15 mouse cellular contexts compared by ENCODE assay signal in the genomic region with DNA sequence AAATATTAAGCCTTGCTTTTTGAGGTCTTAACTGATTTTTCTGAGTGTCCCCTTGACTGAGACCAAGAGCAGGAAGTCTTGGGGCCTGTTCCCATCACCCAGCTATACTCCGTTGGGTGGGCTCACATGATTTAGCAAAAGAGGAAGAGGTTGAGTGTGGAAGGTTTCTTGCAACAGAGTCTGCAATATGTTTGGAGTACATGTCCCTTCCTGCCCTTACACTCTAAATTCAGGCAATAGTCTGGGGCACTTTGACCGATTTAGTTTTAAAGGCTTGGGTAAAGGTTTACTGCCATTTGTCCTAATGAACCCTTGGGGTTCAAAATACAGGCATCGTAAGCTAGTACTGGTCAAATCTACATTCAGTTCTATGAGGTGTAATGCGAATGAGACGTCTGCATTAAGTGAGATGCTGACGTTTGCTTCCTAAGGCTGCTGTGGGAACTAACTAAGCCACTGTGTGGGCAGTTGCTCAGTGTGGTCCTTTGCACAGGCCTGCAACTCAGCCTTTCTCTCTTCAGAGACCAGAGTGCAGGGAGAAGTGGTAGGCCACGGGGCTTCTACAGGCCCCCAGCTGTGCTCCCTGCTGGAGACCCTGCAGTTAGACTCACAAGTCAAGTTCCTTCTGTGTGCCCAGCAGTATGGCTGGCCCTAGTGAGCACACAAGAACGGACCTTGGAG. TPM values are rescaled to one million over a fixed set of nuclear protein-coding genes. Genes with fewer than 3 reads are reported as not detected.
DNase-seq lines count a peak whose midpoint lies in the region; ATAC-seq and TF ChIP-seq lines count a peak whose summit lies in the region.
"Had no signal": no experiment of that assay in that cellular context is flagged by ENCODE, and none has a peak within 500 bp of the region (broad histone marks: within the 10 kb centered on the region; RNA-seq: fewer than 3 reads in every experiment).

No protein-coding gene starts in this region.

- no peak for TF ChIP-seq CTCF in forebrain, postnatal 0 days (IDR thresholded peaks at IDR 0.05; ENCODE audit: low read depth)

- no peak overlapping the region for H3K4me2 ChIP-seq in forebrain, postnatal 0 days (ENCODE audit: low read depth)
- H3K4me2 ChIP-seq in lung, embryonic 16.5 days (ENCODE audit: low read depth, low read length), result no peak overlapping the region
- H3K4me2 ChIP-seq: embryonic facial prominence, embryonic 13.5 days; heart, embryonic 15.5 days; kidney, embryonic 15.5 days; liver, embryonic 15.5 days had no signal

- no peaks in the 10 kb centered on the region for H3K9me3 ChIP-seq in forebrain, postnatal 0 days (ENCODE audit: low read length)
- H3K9me3 ChIP-seq in forebrain, embryonic 10.5 days, result no peaks in the 10 kb centered on the region
- H3K9me3 ChIP-seq in lung, embryonic 16.5 days (ENCODE audit: control insufficient read depth, low read length), result no peaks in the 10 kb centered on the region
- H3K9me3 ChIP-seq: embryonic facial prominence, embryonic 13.5 days; heart, embryonic 15.5 days; kidney, embryonic 15.5 days; liver, embryonic 15.5 days; midbrain, embryonic 10.5 days had no signal

- no peak for DNase-seq in forebrain, postnatal 0 days
- DNase-seq in forebrain, embryonic 10.5 days (ENCODE audit: extremely low spot score, low spot score), result no peak
- DNase-seq in lung, postnatal 14 days, result no peak
- DNase-seq in ovary, postnatal 14 days (ENCODE audit: low spot score), result no peak
- DNase-seq in adrenal gland, postnatal 36 days, result no peak
- DNase-seq: heart, adult 11 months had no signal

- H3K36me3 ChIP-seq in forebrain, postnatal 0 days (ENCODE audit: insufficient read depth), result peaks cover 38% of the 10 kb centered on the region
- peaks cover 43% of the 10 kb centered on the region for H3K36me3 ChIP-seq in forebrain, embryonic 10.5 days (replicated peaks)
- no peaks in the 10 kb centered on the region; the same call in none of the 2 replicates for H3K36me3 ChIP-seq in lung, embryonic 16.5 days (ENCODE audit: control insufficient read depth, insufficient read depth, low read length)
- H3K36me3 ChIP-seq: heart, embryonic 15.5 days; liver, embryonic 15.5 days had no signal

- no peaks in the 10 kb centered on the region for H3K27me3 ChIP-seq in forebrain, postnatal 0 days (ENCODE audit: insufficient read depth, low read length)
- H3K27me3 ChIP-seq in forebrain, embryonic 10.5 days (ENCODE audit: poor library complexity, severe bottlenecking), result no peaks in the 10 kb centered on the region
- no peaks in the 10 kb centered on the region for H3K27me3 ChIP-seq in lung, embryonic 16.5 days (ENCODE audit: control insufficient read depth, insufficient read depth, low read depth, low read length)
- H3K27me3 ChIP-seq: embryonic facial prominence, embryonic 13.5 days; heart, embryonic 15.5 days; kidney, embryonic 15.5 days; liver, embryonic 15.5 days had no signal

- no peak overlapping the region for H3K27ac ChIP-seq in forebrain, postnatal 0 days (ENCODE audit: low read depth, low read length)
- H3K27ac ChIP-seq in forebrain, embryonic 10.5 days, result no peak overlapping the region
- H3K27ac ChIP-seq in lung, embryonic 16.5 days (ENCODE audit: low read length), result 0 out of 2 replicates have a peak overlapping the region, but pooled peaks have one; percentile 8
- H3K27ac ChIP-seq: embryonic facial prominence, embryonic 13.5 days; heart, embryonic 15.5 days; kidney, embryonic 15.5 days; liver, embryonic 15.5 days; midbrain, embryonic 10.5 days had no signal

- H3K4me1 ChIP-seq in forebrain, postnatal 0 days (ENCODE audit: insufficient read depth), result no peaks in the 10 kb centered on the region
- no peaks in the 10 kb centered on the region for H3K4me1 ChIP-seq in forebrain, embryonic 10.5 days
- peaks cover 3% of the 10 kb centered on the region; the same call in 1 of the 2 replicates for H3K4me1 ChIP-seq in lung, embryonic 16.5 days (replicated peaks; ENCODE audit: control insufficient read depth, insufficient read depth, low read length)
- H3K4me1 ChIP-seq: embryonic facial prominence, embryonic 13.5 days; heart, embryonic 15.5 days; kidney, embryonic 15.5 days; midbrain, embryonic 10.5 days had no signal

- no peak overlapping the region for H3K4me3 ChIP-seq in forebrain, postnatal 0 days (ENCODE audit: low read depth, low read length)
- H3K4me3 ChIP-seq in forebrain, embryonic 10.5 days, result no peak overlapping the region
- no peak overlapping the region for H3K4me3 ChIP-seq in lung, embryonic 16.5 days (ENCODE audit: low read length)
- H3K4me3 ChIP-seq: embryonic facial prominence, embryonic 13.5 days; heart, embryonic 15.5 days; kidney, embryonic 15.5 days; liver, embryonic 15.5 days; midbrain, embryonic 10.5 days had no signal

- ATAC-seq in forebrain, postnatal 0 days, result peak; percentile 19
- ATAC-seq in lung, embryonic 16.5 days (ENCODE audit: low read depth), result no peak
- ATAC-seq in common myeloid progenitor, adult 5-6 weeks (replicated peaks; ENCODE audit: low read depth, poor library complexity, severe bottlenecking), result peak; percentile 88
- peak; percentile 89 for ATAC-seq in megakaryocyte progenitor cell, adult 5-6 weeks (replicated peaks; ENCODE audit: poor library complexity)
- ATAC-seq: activated CD4-positive, CD25-positive, alpha-beta regulatory T cell, adult 4 months had no signal

- 69% methylated on average over 8 of the region's 8 CpGs for WGBS in forebrain, postnatal 0 days
- WGBS in forebrain, embryonic 10.5 days, result 79% methylated on average over 8 of the region's 8 CpGs
- 59% methylated on average over 8 of the region's 8 CpGs for WGBS in lung, embryonic 16.5 days

- H3K9ac ChIP-seq in forebrain, postnatal 0 days, result no peak overlapping the region
- H3K9ac ChIP-seq in lung, embryonic 16.5 days (ENCODE audit: low read length), result no peak overlapping the region
- H3K9ac ChIP-seq: embryonic facial prominence, embryonic 13.5 days; heart, embryonic 15.5 days; kidney, embryonic 15.5 days; liver, embryonic 15.5 days had no signal

RNA-seq across cellular contexts. Expression of gene Hmgcs1, which starts 23.1 kb away (rescaled TPM):
- 392 and 404 TPM in 2 replicates for total RNA-seq in forebrain, postnatal 0 days (2014; rRNA removed)
- 334 and 452 TPM in 2 replicates for polyA plus RNA-seq in forebrain, postnatal 0 days (2015; fragmentation: Nextera tagmentation; extraction: Ambion mirVana)
- 340 and 341 TPM in 2 replicates for polyA plus RNA-seq in forebrain, embryonic 10.5 days (2016; fragmentation: Nextera tagmentation; extraction: Ambion mirVana)
- polyA plus RNA-seq in lung, embryonic 16.5 days (2015; fragmentation: Nextera tagmentation; extraction: Ambion mirVana), result 89.4 and 99.0 TPM in 2 replicates
- total RNA-seq in common myeloid progenitor, adult 5-6 weeks (2017), result 32.2 and 34.3 TPM in 2 replicates
- 20.1 and 21.7 TPM in 2 replicates for total RNA-seq in megakaryocyte progenitor cell, adult 5-6 weeks (2015)
- 26.5 and 34.3 TPM in 2 replicates for total RNA-seq in megakaryocyte progenitor cell, adult 5-6 weeks (2017)
- total RNA-seq in adrenal gland, postnatal 36 days (2021), result 100 to 1,000 TPM; 300 to 363 TPM

RNA-seq across cellular contexts. Expression of gene Nim1k, which starts 42.4 kb away (rescaled TPM):
- 11.2 and 11.3 TPM in 2 replicates for total RNA-seq in forebrain, postnatal 0 days (2014; rRNA removed)
- 7.5 and 8.7 TPM in 2 replicates for polyA plus RNA-seq in forebrain, postnatal 0 days (2015; fragmentation: Nextera tagmentation; extraction: Ambion mirVana)
- polyA plus RNA-seq in forebrain, embryonic 10.5 days (2016; fragmentation: Nextera tagmentation; extraction: Ambion mirVana), result 3.3 and 3.5 TPM in 2 replicates
- 0.89 and 0.99 TPM in 2 replicates for polyA plus RNA-seq in lung, embryonic 16.5 days (2015; fragmentation: Nextera tagmentation; extraction: Ambion mirVana)
- 1.6 and 2.8 TPM in 2 replicates for total RNA-seq in common myeloid progenitor, adult 5-6 weeks (2017)
- total RNA-seq in megakaryocyte progenitor cell, adult 5-6 weeks (2015), result 0.59 and 1.3 TPM in 2 replicates
- 0.50 and 0.54 TPM in 2 replicates for total RNA-seq in megakaryocyte progenitor cell, adult 5-6 weeks (2017)
- 1 to 10 TPM in 1 of 2 experiments, under 1 TPM in 1; 0.83 to 3.2 TPM for total RNA-seq in adrenal gland, postnatal 36 days (2021)
